Comparison of ENCODE assay signal across 19 mouse cellular contexts in genomic region chr1:130397109-130397508, GRCm38 (mm10). TPM values are rescaled to one million over a fixed set of nuclear protein-coding genes. Genes with fewer than 3 reads are reported as not detected.
DNase-seq lines count a peak whose midpoint lies in the region; ATAC-seq and TF ChIP-seq lines count a peak whose summit lies in the region.
"Not testable (repeated sequence)": the region's sequence is repeated elsewhere in the genome, so short reads cannot be mapped to it uniquely, and the experiment has no call there.
"Had no signal": no experiment of that assay in that cellular context is flagged by ENCODE, and none has a peak within 500 bp of the region (broad histone marks: within the 10 kb centered on the region; RNA-seq: fewer than 3 reads in every experiment).

No protein-coding gene starts in this region.

- not testable (repeated sequence) for TF ChIP-seq RAD21 in CH12.LX (IDR thresholded peaks at IDR 0.05; ENCODE audit: low read depth, low read length); MEL (IDR thresholded peaks at IDR 0.05; ENCODE audit: low read depth, low read length)

- dilution Hi-C loops in CH12.LX (cut with MboI; ENCODE audit: extremely low pct_ligation_motif_present, extremely low pct_unique_long_range_greater_than_20kb, low sequenced_read_pairs), result not testable (repeated sequence)

- not testable (repeated sequence) for H3K9ac ChIP-seq in CH12.LX (ENCODE audit: insufficient read depth, low read depth); MEL (ENCODE audit: control insufficient read depth, low read depth, low read length, poor library complexity, severe bottlenecking); intestine, postnatal 0 days (ENCODE audit: low read depth, low read length); kidney, postnatal 0 days (ENCODE audit: low read depth, low read length)

- not testable (repeated sequence) for H3K36me3 ChIP-seq in CH12.LX (replicated peaks in 1 of 2; ENCODE audit: control insufficient read depth in 1 of 2, insufficient read depth in 1 of 2, low read length in 1 of 2); intestine, postnatal 0 days (ENCODE audit: control insufficient read depth, insufficient read depth); kidney, postnatal 0 days (ENCODE audit: insufficient read depth, low read length)
- peaks cover 0 to 13% of the 10 kb centered on the region in 2 experiments; a peak in 2 of 4 replicates for H3K36me3 ChIP-seq in MEL (ENCODE audit: control insufficient read depth in 1 of 2, insufficient read depth in 2 of 2, low read length in 2 of 2)

- not testable (repeated sequence) for H3K79me2 ChIP-seq in CH12.LX (replicated peaks; ENCODE audit: control insufficient read depth, extremely low read depth, insufficient read depth, poor library complexity, severe bottlenecking); MEL (ENCODE audit: control insufficient read depth, insufficient read depth, low read length, poor library complexity)

- H3K27me3 ChIP-seq in CH12.LX (replicated peaks); MEL (ENCODE audit: control insufficient read depth in 1 of 2, insufficient read depth in 2 of 2, low read length in 2 of 2); intestine, postnatal 0 days (replicated peaks; ENCODE audit: control insufficient read depth, insufficient read depth, low read length); kidney, postnatal 0 days (ENCODE audit: insufficient read depth, low read length): not testable (repeated sequence)

- not testable (repeated sequence) for H3K4me1 ChIP-seq in CH12.LX (ENCODE audit: control insufficient read depth in 1 of 2, insufficient read depth in 2 of 2); MEL (ENCODE audit: control insufficient read depth in 1 of 2, insufficient read depth in 2 of 2, low read length in 2 of 2); intestine, postnatal 0 days (replicated peaks; ENCODE audit: control insufficient read depth, insufficient read depth, low read length); kidney, postnatal 0 days (replicated peaks; ENCODE audit: insufficient read depth, low read length)

- DNase-seq in CH12.LX (ENCODE audit: extremely low read depth) (peak; percentile 38), MEL (ENCODE audit: low read depth, low spot score) (peak; percentile 71), ZHBTc4 (ENCODE audit: low read depth, low spot score) (peak; percentile 12)
- not testable (repeated sequence) for DNase-seq in gastrocnemius, adult 2 months
- DNase-seq in kidney, postnatal 0 days (ENCODE audit: low spot score), result peak; percentile 20

- H3K4me3 ChIP-seq in CH12.LX (replicated peaks in 1 of 3; ENCODE audit: low read depth in 2 of 3, low read length in 2 of 3, poor library complexity in 1 of 3); MEL (ENCODE audit: control insufficient read depth in 1 of 2, insufficient read depth in 1 of 2, low read depth in 2 of 2, low read length in 2 of 2); gastrocnemius, adult 2 months; intestine, postnatal 0 days (ENCODE audit: low read depth, low read length); kidney, postnatal 0 days (replicated peaks; ENCODE audit: low read depth, low read length): not testable (repeated sequence)

- not testable (repeated sequence) for H3K27ac ChIP-seq in CH12.LX (ENCODE audit: insufficient read depth, low read depth); MEL (ENCODE audit: control insufficient read depth, low read depth, low read length); gastrocnemius, adult 2 months; intestine, postnatal 0 days (ENCODE audit: low read depth, low read length); kidney, postnatal 0 days

- not testable (repeated sequence) for TF ChIP-seq POLR2A in CH12.LX (IDR thresholded peaks at IDR 0.05; ENCODE audit: low read depth, low read length); MEL (IDR thresholded peaks at IDR 0.05; ENCODE audit: control insufficient read depth in 1 of 2, insufficient read depth in 1 of 2, low read depth in 1 of 2, low read length in 2 of 2, poor library complexity in 1 of 2)

- in situ Hi-C loops in CH12.LX (cut with MboI; ENCODE audit: low pct_ligation_motif_present, low pct_unique_long_range_greater_than_20kb, low sequenced_read_pairs), result not testable (repeated sequence)

- H3K9me3 ChIP-seq in CH12.LX (replicated peaks; ENCODE audit: low read length); MEL (replicated peaks; ENCODE audit: insufficient read depth, low read length); intestine, postnatal 0 days (ENCODE audit: control insufficient read depth); kidney, postnatal 0 days (replicated peaks; ENCODE audit: low read length): not testable (repeated sequence)

- H3K4me2 ChIP-seq in CH12.LX (ENCODE audit: insufficient read depth, low read depth, poor library complexity, severe bottlenecking); intestine, postnatal 0 days (replicated peaks; ENCODE audit: low read depth); kidney, postnatal 0 days (ENCODE audit: low read length): not testable (repeated sequence)

- not testable (repeated sequence) for TF ChIP-seq CTCF in CH12.LX (conservative IDR thresholded peaks at IDR 0.05 in 1 of 2, IDR thresholded peaks at IDR 0.05 in 1 of 2; ENCODE audit: low read depth in 2 of 2, low read length in 2 of 2)
- peak in 1 of 3 experiments; percentile 31; a peak in 2 of 6 replicates for TF ChIP-seq CTCF in MEL (IDR thresholded peaks at IDR 0.05 in 2 of 3, conservative IDR thresholded peaks at IDR 0.05 in 1 of 3; ENCODE audit: control insufficient read depth in 1 of 3, insufficient read depth in 1 of 3, low read depth in 2 of 3, low read length in 3 of 3, poor library complexity in 1 of 3, severe bottlenecking in 1 of 3)
- 0 out of 2 replicates have a peak, but pooled peaks have one; percentile 3 for TF ChIP-seq CTCF in gastrocnemius, adult 2 months (IDR thresholded peaks at IDR 0.05)
- peak; percentile 20; the same call in 1 of the 2 replicates for TF ChIP-seq CTCF in intestine, postnatal 0 days (IDR thresholded peaks at IDR 0.05; ENCODE audit: low read depth)
- TF ChIP-seq CTCF in kidney, postnatal 0 days (IDR thresholded peaks at IDR 0.05; ENCODE audit: low read depth), result 0 out of 2 replicates have a peak, but pooled peaks have one; percentile 5

- not testable (repeated sequence) for TF ChIP-seq EP300 in CH12.LX (IDR thresholded peaks at IDR 0.05; ENCODE audit: low read length); MEL (IDR thresholded peaks at IDR 0.05; ENCODE audit: low read depth in 1 of 2, low read length in 2 of 2)

- intact Hi-C loops in gastrocnemius, adult 2 months (cut with DNase I), result not testable (repeated sequence)

- ATAC-seq in intestine, postnatal 0 days; kidney, postnatal 0 days (replicated peaks; ENCODE audit: low FRiP score, low read depth): not testable (repeated sequence)
- peak; percentile 83 for ATAC-seq in megakaryocyte progenitor cell, adult 5-6 weeks (replicated peaks; ENCODE audit: poor library complexity)

TF ChIP-seq in CH12.LX, 34 proteins besides CTCF, POLR2A, EP300 and RAD21:
- TF ChIP-seq ZNF384 (IDR thresholded peaks at IDR 0.05; ENCODE audit: low read depth, low read length) (peak; percentile 48; the same call in 1 of the 2 replicates), MAFK (IDR thresholded peaks at IDR 0.05; ENCODE audit: insufficient replicate concordance, low read length) (peak; percentile 59; the same call in 1 of the 2 replicates)

TF ChIP-seq in MEL, 35 proteins besides CTCF, POLR2A, EP300 and RAD21:
- 0 out of 2 replicates have a peak, but pooled peaks have one; percentile 13 for TF ChIP-seq SMC3 (IDR thresholded peaks at IDR 0.05; ENCODE audit: low read depth, low read length)
- peak; percentile 93 for TF ChIP-seq ZNF384 (IDR thresholded peaks at IDR 0.05; ENCODE audit: low read depth, low read length)
- peak; percentile 74; the same call in 1 of the 2 replicates for TF ChIP-seq MAFK (IDR thresholded peaks at IDR 0.05; ENCODE audit: borderline replicate concordance, low read depth, low read length)
- TF ChIP-seq GATA1 (IDR thresholded peaks at IDR 0.05; ENCODE audit: low read depth, low read length), result 0 out of 2 replicates have a peak, but pooled peaks have one; percentile 8
- TF ChIP-seq GABPA (IDR thresholded peaks at IDR 0.05; ENCODE audit: low read depth, low read length), result peak; percentile 86
TF ChIP-seq in MEL: peak in this region for 5; not testable (repeated sequence) for 30.

RNA-seq across cellular contexts. Expression of gene Cd55b, which starts 25.7 kb away (rescaled TPM):
- total RNA-seq in CH12.LX (2012; rRNA removed), result not detected in 2 replicates
- total RNA-seq in CH12.LX (2014; rRNA removed), result not detected in 2 replicates
- polyA plus RNA-seq in CH12.LX (2012; ENCODE audit: insufficient read length, low read depth), result not detected in 2 replicates
- total RNA-seq in MEL (2012; rRNA removed), result not detected in 2 replicates
- not detected for polyA plus RNA-seq in MEL (2012; ENCODE audit: insufficient read depth in 1 of 2, insufficient read length in 2 of 2, low read depth in 1 of 2, low replicate concordance in 2 of 2, missing spikeins in 1 of 2)
- total RNA-seq in gastrocnemius, adult 2 months (2021), result 1 to 10 TPM in 1 of 2 experiments, under 1 TPM in 1; 0.67 to 1.2 TPM
- 0.14 TPM in 1 of 2 replicates, not detected in the other for polyA plus RNA-seq in intestine, postnatal 0 days (2015; fragmentation: Nextera tagmentation; extraction: Ambion mirVana)
- not detected in 2 replicates for polyA plus RNA-seq in kidney, postnatal 0 days (2015; fragmentation: Nextera tagmentation; extraction: Ambion mirVana)
- total RNA-seq in megakaryocyte progenitor cell, adult 5-6 weeks (2015), result not detected in 2 replicates
- total RNA-seq in megakaryocyte progenitor cell, adult 5-6 weeks (2017), result not detected in 2 replicates
- total RNA-seq: adrenal gland, postnatal 4 days; forebrain, postnatal 0 days; granulocyte monocyte progenitor cell, adult 5-6 weeks; heart, postnatal 25 days had no signal
- polyA plus RNA-seq: brain, embryonic 14.5 days; CD4-positive, CD25-positive, alpha-beta regulatory T cell, adult 4 months; cortical plate, adult 2 months; embryonic facial prominence, embryonic 12.5 days; forebrain, embryonic 13.5 days; forebrain, postnatal 0 days; heart, embryonic 12.5 days; hindbrain, embryonic 11.5 days; hindbrain, embryonic 15.5 days had no signal
